Mouse (Mus musculus): Measurements from ENCODE around the gene Smurf1. TPM values are rescaled to one million over a fixed set of nuclear protein-coding genes. Genes with fewer than 3 reads are reported as not detected.

Gene Smurf1
- polyA plus RNA-seq, 1 experiment from 2014 or later: 11.6 TPM

DNA sequence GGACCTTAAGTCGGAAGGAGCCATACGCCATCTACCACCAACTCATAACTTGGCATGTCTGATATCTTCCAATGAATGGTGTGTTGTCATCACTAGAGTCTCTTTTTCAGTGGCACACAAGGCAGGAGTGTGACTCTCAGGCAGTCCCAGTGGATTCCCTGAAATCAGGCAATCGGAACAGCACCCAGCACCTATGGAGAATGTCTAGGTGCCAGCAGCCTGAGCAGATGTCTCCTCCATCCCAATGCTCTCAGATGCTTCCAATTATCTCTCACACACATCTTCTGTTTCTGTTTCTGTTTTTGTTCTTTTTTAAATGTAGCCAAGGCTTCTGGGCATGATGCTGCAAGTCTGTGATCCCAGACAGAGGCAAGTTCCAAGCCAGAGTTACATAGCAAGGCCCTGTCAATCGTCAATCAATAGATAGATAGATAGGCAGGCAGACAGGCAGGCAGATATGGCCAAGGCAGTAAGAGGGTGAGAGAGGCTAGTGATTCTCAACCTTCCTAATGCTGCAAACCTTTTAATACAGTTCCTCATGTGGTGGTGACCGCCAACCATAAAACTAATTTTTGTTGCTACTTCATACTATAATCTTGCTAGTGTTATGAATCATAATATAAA lies 15.1 kb downstream of the Smurf1 start:
- H3K27ac ChIP-seq (replicated peaks): peak overlapping the region; percentile 49
- peaks cover 15% of the 10 kb centered on the region for H3K4me1 ChIP-seq (replicated peaks; ENCODE audit: control insufficient read depth, insufficient read depth)
- H3K4me2 ChIP-seq (replicated peaks; ENCODE audit: low read depth): no peak overlapping the region
- no peak for DNase-seq (ENCODE audit: low spot score)
- no peak for ATAC-seq (ENCODE audit: low FRiP score, low TSS enrichment)
- H3K9me3 ChIP-seq (ENCODE audit: control insufficient read depth, low read length): no peaks in the 10 kb centered on the region
- TF ChIP-seq CTCF (IDR thresholded peaks at IDR 0.05; ENCODE audit: low read depth): no peak
- TF ChIP-seq EP300 (optimal IDR thresholded peaks at IDR 0.05): no peak
- no peaks in the 10 kb centered on the region for H3K27me3 ChIP-seq (ENCODE audit: control insufficient read depth, insufficient read depth, low read length)
- 90% methylated on average over 5 of the region's 5 CpGs for WGBS
- H3K9ac ChIP-seq (ENCODE audit: low read length): no peak overlapping the region
- no peak overlapping the region for H3K4me3 ChIP-seq (ENCODE audit: low read depth, low read length)
- H3K36me3 ChIP-seq (ENCODE audit: control insufficient read depth, insufficient read depth, low read length): no peaks in the 10 kb centered on the region

DNA sequence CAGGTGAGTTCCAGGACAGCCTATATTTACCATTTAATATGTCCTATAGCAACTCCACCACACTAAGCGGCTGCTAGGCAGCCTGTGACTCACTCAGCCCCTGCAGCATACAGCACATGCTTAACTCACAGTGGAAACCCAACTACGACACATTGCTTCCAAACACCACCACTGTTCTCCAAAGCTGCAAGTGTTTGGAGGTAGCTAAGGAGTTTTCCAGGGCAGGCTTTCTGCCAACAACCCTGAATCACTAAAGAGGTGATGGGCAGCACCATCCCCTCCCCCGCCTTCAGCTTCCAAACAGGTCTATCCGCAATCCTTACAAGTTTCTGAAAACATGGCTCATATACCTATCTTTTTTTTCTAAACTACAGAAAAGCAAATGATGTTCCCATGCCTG lies 15.8 kb downstream of the Smurf1 start:
- peak; percentile 24; the same call in 1 of the 2 replicates for ATAC-seq (ENCODE audit: low FRiP score, low TSS enrichment)
- WGBS: 68% methylated on average over 4 of the region's 4 CpGs

DNA sequence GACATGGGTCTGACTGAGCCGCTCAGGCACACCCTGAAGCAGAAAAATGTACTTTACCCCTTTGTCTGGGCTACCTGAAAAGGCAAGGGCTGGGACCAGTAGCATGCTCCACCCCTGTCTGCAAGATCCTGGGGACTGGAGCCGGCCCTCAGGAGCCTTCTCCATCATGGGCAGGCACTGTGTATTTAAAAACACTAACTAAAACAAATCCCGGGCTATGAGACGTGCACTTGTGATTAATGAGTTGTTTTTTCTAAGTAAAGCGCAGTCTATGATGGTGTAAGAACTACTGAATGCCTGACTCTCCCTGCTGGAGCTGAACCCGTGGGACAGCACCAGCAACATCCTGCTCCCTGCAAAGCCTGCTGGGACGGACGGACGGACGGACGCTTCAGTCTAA lies 17.2 kb downstream of the Smurf1 start:
- DNase-seq (ENCODE audit: low spot score) (peak; percentile 54), ATAC-seq (ENCODE audit: low FRiP score, low TSS enrichment) (peak; percentile 80)
- H3K4me3 ChIP-seq (ENCODE audit: low read depth, low read length): no peak overlapping the region
- no peaks in the 10 kb centered on the region for H3K36me3 ChIP-seq (ENCODE audit: control insufficient read depth, insufficient read depth, low read length)
- peak overlapping the region; percentile 48 for H3K9ac ChIP-seq (ENCODE audit: low read length)
- peak overlapping the region; percentile 39 for H3K4me2 ChIP-seq (replicated peaks; ENCODE audit: low read depth)
- TF ChIP-seq EP300 (optimal IDR thresholded peaks at IDR 0.05): no peak
- TF ChIP-seq CTCF (IDR thresholded peaks at IDR 0.05; ENCODE audit: low read depth): no peak
- no peaks in the 10 kb centered on the region for H3K9me3 ChIP-seq (ENCODE audit: control insufficient read depth, low read length)
- 19% methylated on average over 11 of the region's 11 CpGs for WGBS
- no peaks in the 10 kb centered on the region for H3K27me3 ChIP-seq (ENCODE audit: control insufficient read depth, insufficient read depth, low read length)
- peak overlapping the region; percentile 78 for H3K27ac ChIP-seq (replicated peaks)
- H3K4me1 ChIP-seq (replicated peaks; ENCODE audit: control insufficient read depth, insufficient read depth): peaks cover 13% of the 10 kb centered on the region

More for the DNA sequence above, 15.8 kb downstream of the Smurf1 start:
- H3K4me2 ChIP-seq (replicated peaks; ENCODE audit: low read depth): no peak overlapping the region
- peak; percentile 35 for DNase-seq (ENCODE audit: low spot score)
- H3K4me1 ChIP-seq (replicated peaks; ENCODE audit: control insufficient read depth, insufficient read depth): peaks cover 15% of the 10 kb centered on the region
- no peak overlapping the region for H3K4me3 ChIP-seq (ENCODE audit: low read depth, low read length)
- no peaks in the 10 kb centered on the region for H3K9me3 ChIP-seq (ENCODE audit: control insufficient read depth, low read length)
- H3K9ac ChIP-seq (ENCODE audit: low read length): no peak overlapping the region
- no peaks in the 10 kb centered on the region for H3K27me3 ChIP-seq (ENCODE audit: control insufficient read depth, insufficient read depth, low read length)
- H3K27ac ChIP-seq (replicated peaks): peak overlapping the region; percentile 49
- TF ChIP-seq EP300 (optimal IDR thresholded peaks at IDR 0.05) (no peak), CTCF (IDR thresholded peaks at IDR 0.05; ENCODE audit: low read depth) (no peak)
- no peaks in the 10 kb centered on the region for H3K36me3 ChIP-seq (ENCODE audit: control insufficient read depth, insufficient read depth, low read length)

DNA sequence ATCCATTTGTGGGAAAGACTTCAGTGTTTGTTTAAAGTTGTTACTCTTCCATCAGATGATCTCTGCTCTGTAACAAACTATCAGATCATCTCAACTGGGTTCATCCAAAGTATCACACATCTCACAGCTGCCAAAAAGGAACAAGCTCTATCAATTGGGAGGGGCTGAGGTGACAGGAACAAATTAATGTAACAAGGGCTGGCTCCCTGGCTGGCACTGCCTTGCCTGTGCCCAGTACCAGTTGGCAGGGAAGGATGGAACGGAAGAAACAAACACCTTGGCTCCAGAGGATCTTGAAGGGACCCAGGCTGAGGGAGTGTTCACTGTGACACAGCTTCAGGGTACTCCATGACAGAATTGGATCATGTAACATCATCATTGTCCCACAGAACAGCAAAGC lies 17.6 kb downstream of the Smurf1 start:
- no peak overlapping the region; the same call in 1 of the 2 replicates for H3K4me2 ChIP-seq (replicated peaks; ENCODE audit: low read depth)
- no peak overlapping the region for H3K9ac ChIP-seq (ENCODE audit: low read length)
- no peaks in the 10 kb centered on the region for H3K36me3 ChIP-seq (ENCODE audit: control insufficient read depth, insufficient read depth, low read length)
- peak overlapping the region; percentile 78 for H3K27ac ChIP-seq (replicated peaks)
- no peak for DNase-seq (ENCODE audit: low spot score)
- H3K9me3 ChIP-seq (ENCODE audit: control insufficient read depth, low read length): no peaks in the 10 kb centered on the region
- 0 out of 2 replicates have a peak, but pooled peaks have one; percentile 9 for ATAC-seq (ENCODE audit: low FRiP score, low TSS enrichment)
- 37% methylated on average over 1 of the region's 1 CpGs for WGBS
- TF ChIP-seq EP300 (optimal IDR thresholded peaks at IDR 0.05): no peak
- no peak for TF ChIP-seq CTCF (IDR thresholded peaks at IDR 0.05; ENCODE audit: low read depth)
- H3K27me3 ChIP-seq (ENCODE audit: control insufficient read depth, insufficient read depth, low read length): no peaks in the 10 kb centered on the region
- peaks cover 13% of the 10 kb centered on the region for H3K4me1 ChIP-seq (replicated peaks; ENCODE audit: control insufficient read depth, insufficient read depth)
- H3K4me3 ChIP-seq (ENCODE audit: low read depth, low read length): no peak overlapping the region

DNA sequence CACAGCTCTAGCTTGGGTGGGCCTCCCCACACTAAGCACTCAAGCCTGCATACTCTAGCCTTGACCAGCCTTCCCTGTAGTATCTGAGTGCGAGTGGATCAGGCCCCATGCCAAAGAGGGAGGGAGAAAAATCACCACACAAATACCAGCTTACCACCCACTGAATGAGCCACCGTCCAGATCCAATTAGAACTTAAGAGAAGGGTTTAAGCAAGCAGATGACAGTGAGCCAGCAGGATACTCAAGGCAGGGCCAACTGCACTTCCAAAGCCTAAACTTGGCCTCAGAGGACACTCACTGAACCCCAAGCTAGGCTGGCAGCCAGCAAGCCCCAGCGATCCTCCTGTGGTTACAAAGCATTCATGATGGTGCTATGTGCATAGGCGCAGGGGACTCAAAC lies 19.6 kb downstream of the Smurf1 start:
- Histone ChIP-seq H3K4me3 (ENCODE audit: low read depth, low read length) (no peak overlapping the region), H3K27ac (replicated peaks) (peak overlapping the region; percentile 65; the same call in 1 of the 2 replicates), H3K36me3 (ENCODE audit: control insufficient read depth, insufficient read depth, low read length) (no peaks in the 10 kb centered on the region), H3K9me3 (ENCODE audit: control insufficient read depth, low read length) (no peaks in the 10 kb centered on the region), H3K4me1 (replicated peaks; ENCODE audit: control insufficient read depth, insufficient read depth) (peaks cover 13% of the 10 kb centered on the region), H3K27me3 (ENCODE audit: control insufficient read depth, insufficient read depth, low read length) (no peaks in the 10 kb centered on the region), H3K4me2 (replicated peaks; ENCODE audit: low read depth) (no peak overlapping the region), H3K9ac (ENCODE audit: low read length) (no peak overlapping the region)
- no peak for ATAC-seq (ENCODE audit: low FRiP score, low TSS enrichment)
- peak; percentile 16 for DNase-seq (ENCODE audit: low spot score)
- TF ChIP-seq CTCF (IDR thresholded peaks at IDR 0.05; ENCODE audit: low read depth) (no peak), EP300 (optimal IDR thresholded peaks at IDR 0.05) (no peak)
- 54% methylated on average over 4 of the region's 4 CpGs for WGBS

DNA sequence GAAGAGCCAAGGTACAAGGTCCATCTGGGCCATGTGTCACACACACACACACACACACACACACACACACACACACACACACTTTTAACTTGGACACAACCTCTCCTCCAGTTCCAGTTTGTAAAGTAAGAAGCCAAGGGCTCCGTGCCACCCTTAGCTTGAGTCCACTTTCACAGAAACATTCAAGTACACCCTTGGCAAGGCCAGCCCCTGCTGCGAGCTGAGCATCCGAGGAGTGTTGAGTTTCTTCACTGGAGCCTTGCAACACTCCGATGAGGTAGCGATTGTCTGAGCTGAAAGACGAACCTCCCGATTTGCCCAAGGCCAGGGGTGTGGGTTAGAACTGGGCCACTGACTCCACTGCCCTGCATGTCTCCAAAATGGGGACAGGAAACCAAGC lies 20.7 kb downstream of the Smurf1 start:
- no peaks in the 10 kb centered on the region for H3K36me3 ChIP-seq (ENCODE audit: control insufficient read depth, insufficient read depth, low read length)

More for the DNA sequence above, 20.7 kb downstream of the Smurf1 start:
- TF ChIP-seq CTCF (IDR thresholded peaks at IDR 0.05; ENCODE audit: low read depth) (no peak), EP300 (optimal IDR thresholded peaks at IDR 0.05) (no peak)
- ATAC-seq (ENCODE audit: low FRiP score, low TSS enrichment) (no peak), DNase-seq (ENCODE audit: low spot score) (no peak)
- no peak overlapping the region for H3K27ac ChIP-seq (replicated peaks)
- H3K4me3 ChIP-seq (ENCODE audit: low read depth, low read length): no peak overlapping the region
- no peaks in the 10 kb centered on the region for H3K27me3 ChIP-seq (ENCODE audit: control insufficient read depth, insufficient read depth, low read length)
- peaks cover 13% of the 10 kb centered on the region for H3K4me1 ChIP-seq (replicated peaks; ENCODE audit: control insufficient read depth, insufficient read depth)
- H3K4me2 ChIP-seq (replicated peaks; ENCODE audit: low read depth): no peak overlapping the region
- H3K9me3 ChIP-seq (ENCODE audit: control insufficient read depth, low read length): no peaks in the 10 kb centered on the region
- WGBS: 81% methylated on average over 7 of the region's 7 CpGs
- no peak overlapping the region for H3K9ac ChIP-seq (ENCODE audit: low read length)
